Mouse (Mus musculus) liver, embryonic 12.5 days (tissue): ENCODE data around the gene Dynlt1b. TPM values are rescaled to one million over a fixed set of nuclear protein-coding genes. Genes with fewer than 3 reads are reported as not detected.
A peak's percentile ranks its signal among the peaks of the same experiment; 100 is the strongest.
"Not testable (repeated sequence)": the region's sequence is repeated elsewhere in the genome, so short reads cannot be mapped to it uniquely, and the experiment has no call there.

Source experiments
- ATAC-seq: fragments of 200-750 bp; cut with Nextera tagmentation; 2 replicates; pipeline ENCODE4 v1.8.0; 2017; ENCODE audit warnings: moderate number of reproducible peaks, mild to moderate bottlenecking, moderate library complexity
- H3K27ac ChIP-seq: fragments of 300-500 bp; sonication (generic); 2 replicates; pipeline ENCODE4 v1.5.1; 2016; ENCODE audit warnings: mild to moderate bottlenecking
- H3K27me3 ChIP-seq: fragments of 300-500 bp; sonication (generic); replicated peaks from 2 replicates; pipeline ENCODE4 v1.6.1; 2016; ENCODE audit warnings: mild to moderate bottlenecking, moderate library complexity
- H3K36me3 ChIP-seq: fragments of 300-500 bp; sonication (generic); 2 replicates; pipeline ENCODE4 v1.6.1; 2016; ENCODE audit warnings: mild to moderate bottlenecking, moderate library complexity
- H3K4me1 ChIP-seq: fragments of 300-500 bp; sonication (generic); 2 replicates; pipeline ENCODE4 v1.6.1; 2016
- H3K4me2 ChIP-seq: fragments of 300-500 bp; sonication (generic); 2 replicates; pipeline ENCODE4 v1.6.1; 2016; ENCODE audit warnings: mild to moderate bottlenecking, moderate library complexity
- H3K4me3 ChIP-seq: fragments of 300-500 bp; sonication (generic); 2 replicates; pipeline ENCODE4 v1.5.1; 2016; ENCODE audit warnings: mild to moderate bottlenecking, moderate library complexity
- H3K9ac ChIP-seq: fragments of 300-500 bp; sonication (generic); 2 replicates; pipeline ENCODE4 v1.6.1; 2016; ENCODE audit warnings: mild to moderate bottlenecking, moderate library complexity
- H3K9me3 ChIP-seq: fragments of 300-500 bp; sonication (generic); replicated peaks from 2 replicates; pipeline ENCODE4 v1.6.1; 2016; ENCODE audit warnings: mild to moderate bottlenecking, moderate library complexity
- WGBS: fragments of 180-500 bp; shearing (Covaris S2); methylation state at CpG from one replicate; pipeline ENCODE4 v1.1.7; 2016; ENCODE audit not compliant: insufficient replicate concordance; 5-methylcytosine and 5-hydroxymethylcytosine counted together
- polyA plus RNA-seq: library from polyadenylated mRNA; unstranded; fragments of >200 nt; fragmentation: Nextera tagmentation; extraction: Ambion mirVana; gene quantifications from 2 replicates; pipeline ENCODE4 v1.2.1, GENCODE M21; 2016

The Dynlt1b gene
- polyA plus RNA-seq, 1 experiment from 2014 or later, result 229 TPM

- H3K27me3 ChIP-seq, H3K36me3 ChIP-seq, H3K4me3 ChIP-seq, ATAC-seq, H3K9ac ChIP-seq, H3K27ac ChIP-seq, H3K4me1 ChIP-seq, H3K9me3 ChIP-seq, H3K4me2 ChIP-seq: not testable (repeated sequence)
- 80% methylated on average over 12 of the region's 12 CpGs for WGBS
These were observed 19.3 kb downstream of the Dynlt1b start for GRCm38 (mm10) chr17:6449166-6449565.

DNA sequence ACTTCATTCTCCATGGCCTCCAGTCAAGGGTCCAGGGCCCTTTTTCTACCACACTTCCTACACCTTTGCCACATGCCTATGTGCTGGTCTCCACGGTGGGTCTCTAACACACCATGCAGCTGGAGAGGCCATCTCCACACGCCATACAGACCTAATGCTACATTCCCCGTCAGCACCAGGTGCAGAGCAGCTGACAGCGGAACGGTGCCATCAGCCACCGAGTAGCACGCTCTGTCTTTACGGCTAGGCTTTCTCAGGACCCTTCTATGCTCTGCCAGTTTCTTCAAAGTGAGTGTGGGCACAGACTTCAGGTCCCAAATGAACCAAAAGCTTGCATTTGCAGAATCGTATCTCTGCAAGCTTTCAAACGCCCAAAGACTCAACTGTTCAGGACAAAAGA is 21.3 kb downstream of the Dynlt1b start:
- peaks cover 12% of the 10 kb centered on the region for H3K36me3 ChIP-seq
- H3K4me3 ChIP-seq, H3K9ac ChIP-seq, H3K9me3 ChIP-seq, ATAC-seq, H3K27ac ChIP-seq, H3K4me2 ChIP-seq, H3K27me3 ChIP-seq, H3K4me1 ChIP-seq: not testable (repeated sequence)
- WGBS, result 74% methylated on average over 2 of the region's 10 CpGs

- 75% methylated on average over 9 of the region's 11 CpGs for WGBS
- H3K4me3 ChIP-seq, ATAC-seq, H3K27me3 ChIP-seq, H3K4me1 ChIP-seq, H3K4me2 ChIP-seq, H3K27ac ChIP-seq, H3K9ac ChIP-seq, H3K9me3 ChIP-seq: not testable (repeated sequence)
- H3K36me3 ChIP-seq, result peaks cover 14% of the 10 kb centered on the region
These were observed 22.8 kb downstream of the Dynlt1b start for GRCm38 (mm10) chr17:6452689-6453088.

- H3K36me3 ChIP-seq, result peaks cover 15% of the 10 kb centered on the region
- H3K4me3 ChIP-seq, ATAC-seq, H3K4me1 ChIP-seq, H3K27ac ChIP-seq, H3K9me3 ChIP-seq, H3K9ac ChIP-seq, H3K27me3 ChIP-seq, H3K4me2 ChIP-seq: not testable (repeated sequence)
- 69% methylated on average over 2 of the region's 2 CpGs for WGBS
These were observed 24.8 kb downstream of the Dynlt1b start for GRCm38 (mm10) chr17:6454703-6455102.

DNA sequence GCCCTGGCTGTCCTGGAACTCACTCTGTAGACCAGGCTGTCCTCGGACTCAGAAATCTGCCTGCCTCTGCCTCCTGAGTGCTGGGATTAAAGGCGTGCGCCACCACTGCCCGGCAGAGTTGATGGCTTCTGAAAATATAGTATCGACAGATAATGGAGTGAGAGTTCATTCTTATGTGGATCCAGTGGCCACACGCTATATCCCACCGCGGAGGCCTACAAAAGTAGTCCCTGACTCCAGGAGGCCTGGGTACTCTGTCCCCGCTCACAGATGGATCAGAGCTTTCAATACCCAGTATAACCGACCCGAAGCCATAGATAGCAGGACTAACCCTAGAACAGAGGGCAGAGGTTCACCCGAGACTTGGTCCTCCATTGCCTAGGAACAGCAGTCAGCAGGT is 26.0 kb downstream of the Dynlt1b start:
- H3K9ac ChIP-seq, H3K27ac ChIP-seq, H3K4me1 ChIP-seq, ATAC-seq, H3K9me3 ChIP-seq, H3K4me3 ChIP-seq, H3K4me2 ChIP-seq, H3K27me3 ChIP-seq: not testable (repeated sequence)
- WGBS, result 84% methylated on average over 12 of the region's 12 CpGs
- H3K36me3 ChIP-seq, result peaks cover 17% of the 10 kb centered on the region

DNA sequence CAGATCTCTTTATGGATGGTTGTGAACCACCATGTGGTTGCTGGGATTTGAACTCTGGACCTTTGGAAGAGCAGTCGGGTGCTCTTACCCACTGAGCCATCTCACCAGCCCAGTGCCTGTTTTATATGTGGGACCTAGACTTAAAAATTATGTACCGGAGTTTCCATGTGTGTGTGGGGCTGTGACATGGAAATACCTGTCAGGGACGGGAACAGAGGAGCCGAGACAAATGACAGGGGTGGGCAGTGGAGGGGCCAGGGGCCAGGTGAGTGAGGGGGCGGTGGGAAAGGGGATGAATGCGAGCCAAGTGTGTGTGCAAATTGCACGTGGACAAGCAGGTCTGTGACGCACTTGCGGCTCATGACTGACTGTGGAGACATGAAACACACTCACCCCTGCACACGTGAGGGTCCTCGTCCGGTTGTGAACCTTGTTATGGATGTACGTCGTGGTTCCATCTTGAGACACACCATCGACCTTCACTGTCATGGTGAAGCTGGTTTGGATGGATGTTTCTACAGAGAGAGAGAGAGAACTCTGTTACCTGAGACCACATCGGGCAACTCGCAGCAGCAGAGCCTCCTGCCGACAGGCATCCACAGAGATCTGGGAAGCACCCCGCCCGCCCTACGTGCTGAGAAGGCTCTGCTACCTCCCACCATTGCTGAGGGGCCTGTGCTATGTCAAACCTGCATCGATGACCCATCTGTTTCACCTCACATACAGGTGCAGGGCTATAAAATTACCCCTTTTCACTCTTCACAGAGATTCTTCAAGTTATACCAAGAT is 26.9 kb downstream of the Dynlt1b start:
- not testable (repeated sequence) for H3K4me2 ChIP-seq, H3K4me3 ChIP-seq, H3K9me3 ChIP-seq, H3K27ac ChIP-seq, H3K27me3 ChIP-seq, H3K4me1 ChIP-seq, ATAC-seq, H3K9ac ChIP-seq
- 83% methylated on average over 17 of the region's 22 CpGs for WGBS
- H3K36me3 ChIP-seq, result peaks cover 23% of the 10 kb centered on the region

- H3K4me1 ChIP-seq, H3K9me3 ChIP-seq, H3K4me2 ChIP-seq, H3K27ac ChIP-seq, H3K27me3 ChIP-seq, H3K4me3 ChIP-seq, ATAC-seq, H3K9ac ChIP-seq: not testable (repeated sequence)
- 86% methylated on average over 5 of the region's 5 CpGs for WGBS
- H3K36me3 ChIP-seq, result peaks cover 18% of the 10 kb centered on the region
These were observed 31.2 kb downstream of the Dynlt1b start for GRCm38 (mm10) chr17:6461083-6461595.

DNA sequence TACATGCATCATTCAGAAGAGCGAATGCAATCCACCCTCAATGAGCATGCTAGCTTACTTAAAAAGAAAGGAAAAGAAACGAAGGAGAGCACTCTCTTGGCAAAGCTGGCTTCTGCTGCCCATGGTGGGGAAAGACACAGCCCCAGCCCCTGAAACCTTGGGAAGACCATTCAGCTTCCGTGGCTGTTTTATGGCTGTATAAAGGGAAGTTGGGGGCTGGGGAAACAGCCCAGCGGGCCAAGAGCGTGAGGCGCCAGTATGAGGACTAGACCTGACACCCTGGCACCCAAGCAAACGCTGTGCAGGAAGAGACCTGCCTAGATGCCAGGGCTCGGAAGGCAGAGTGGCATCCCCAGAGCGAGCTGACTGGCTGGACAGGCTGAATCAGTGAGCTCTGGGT is 35.8 kb downstream of the Dynlt1b start:
- H3K27ac ChIP-seq, H3K4me2 ChIP-seq, H3K4me3 ChIP-seq, H3K9ac ChIP-seq, ATAC-seq, H3K27me3 ChIP-seq, H3K9me3 ChIP-seq: not testable (repeated sequence)
- WGBS, result 78% methylated on average over 9 of the region's 9 CpGs
- H3K4me1 ChIP-seq, result peaks cover 10% of the 10 kb centered on the region
- peaks cover 15% of the 10 kb centered on the region for H3K36me3 ChIP-seq

DNA sequence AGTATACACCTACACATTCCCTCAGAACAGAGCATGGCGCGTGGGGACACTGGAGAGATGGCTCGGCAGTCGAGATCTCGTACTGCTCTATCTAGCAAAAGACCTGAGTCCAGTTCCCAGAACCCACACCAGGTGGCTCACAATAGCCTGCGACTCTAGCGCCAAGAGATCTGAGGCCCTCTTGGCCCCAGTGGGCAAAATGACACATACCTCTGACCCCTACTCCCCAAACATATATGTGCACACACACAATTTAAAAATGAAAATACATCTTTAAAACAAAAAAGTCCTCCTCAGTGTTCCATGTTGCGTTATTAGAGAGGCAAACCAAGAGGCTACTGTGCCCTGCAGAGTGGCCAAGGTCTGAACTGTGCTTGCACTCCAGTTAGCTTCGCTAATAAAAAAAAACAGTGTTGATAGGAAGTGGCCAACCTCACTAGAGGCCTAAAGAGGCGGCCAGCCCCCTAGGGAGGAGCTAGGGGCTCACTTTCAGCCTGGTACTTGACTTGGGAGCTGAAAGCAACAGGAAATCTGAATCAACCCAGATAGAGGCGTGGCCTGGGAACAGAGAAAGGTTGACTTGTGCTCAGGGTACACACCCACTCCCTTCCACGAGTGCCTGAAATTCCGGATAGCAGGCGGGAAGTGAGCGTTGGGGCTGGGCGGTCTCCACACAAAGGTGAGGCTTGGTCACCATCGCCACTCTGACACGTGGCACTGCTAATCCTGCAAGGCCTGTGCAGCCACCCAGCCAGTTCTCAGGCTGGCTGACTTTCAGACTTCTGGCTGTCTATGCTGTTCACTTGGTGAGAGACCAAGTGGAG is 37.9 kb downstream of the Dynlt1b start:
- ATAC-seq, result peak; percentile 63
- Histone ChIP-seq H3K4me1 (peaks cover 13% of the 10 kb centered on the region), H3K4me2 (peak overlapping the region; percentile 21)
- H3K27ac ChIP-seq, H3K9ac ChIP-seq, H3K36me3 ChIP-seq, H3K4me3 ChIP-seq, H3K9me3 ChIP-seq, H3K27me3 ChIP-seq: not testable (repeated sequence)
- WGBS, result 35% methylated on average over 18 of the region's 18 CpGs

DNA sequence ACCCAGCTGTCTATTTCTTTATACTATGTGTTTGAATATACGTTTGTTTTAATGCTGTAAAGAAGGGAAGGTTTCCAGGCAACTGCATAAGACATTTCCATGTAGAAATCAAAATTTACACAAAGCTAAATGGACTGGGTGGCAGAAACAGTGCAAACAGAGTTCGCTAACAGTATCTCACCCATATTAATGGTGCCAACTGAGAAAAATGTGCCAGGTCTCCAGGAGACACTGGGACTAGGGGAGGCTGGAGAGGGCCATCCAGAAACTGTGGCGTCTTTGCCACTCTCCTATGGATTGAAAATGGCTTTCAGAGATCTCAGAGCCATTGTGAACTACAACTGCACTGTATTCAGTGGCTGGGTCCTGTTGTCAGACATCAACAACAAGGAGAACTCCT is 40.1 kb downstream of the Dynlt1b start:
- H3K27ac ChIP-seq, H3K9me3 ChIP-seq, H3K9ac ChIP-seq, H3K27me3 ChIP-seq, ATAC-seq, H3K36me3 ChIP-seq, H3K4me3 ChIP-seq, H3K4me2 ChIP-seq: not testable (repeated sequence)
- WGBS, result 79% methylated on average over 2 of the region's 3 CpGs
- H3K4me1 ChIP-seq, result peaks cover 16% of the 10 kb centered on the region

- H3K27me3 ChIP-seq, H3K4me3 ChIP-seq, H3K4me2 ChIP-seq, H3K9me3 ChIP-seq, ATAC-seq, H3K36me3 ChIP-seq, H3K27ac ChIP-seq, H3K9ac ChIP-seq: not testable (repeated sequence)
- peaks cover 20% of the 10 kb centered on the region for H3K4me1 ChIP-seq
- WGBS, result 56% methylated on average over 3 of the region's 7 CpGs
These were observed 40.8 kb downstream of the Dynlt1b start for GRCm38 (mm10) chr17:6470671-6471070.

GRCm38 (mm10) chr17:6475270-6475669 is 45.4 kb downstream of the Dynlt1b start:
- not testable (repeated sequence) for H3K9me3 ChIP-seq, H3K27ac ChIP-seq, H3K4me2 ChIP-seq, H3K4me3 ChIP-seq, H3K36me3 ChIP-seq, H3K9ac ChIP-seq, ATAC-seq
- 78% methylated on average over 6 of the region's 6 CpGs for WGBS
- Histone ChIP-seq H3K4me1 (peaks cover 18% of the 10 kb centered on the region), H3K27me3 (peaks cover 14% of the 10 kb centered on the region)
